Mouse (Mus musculus) lung, postnatal 0 days (tissue): ENCODE measurements around the gene Pmch.

Source experiments
- CTCF ChIP-seq: IDR thresholded peaks from 2 replicates; pipeline ENCODE4 v1.5.1; 2016; ENCODE audit warnings: antibody characterized with exemption, mild to moderate bottlenecking
- EP300 ChIP-seq: IDR thresholded peaks from 2 replicates; pipeline ENCODE4 v1.6.1; 2016; ENCODE audit warnings: antibody characterized with exemption, mild to moderate bottlenecking, control low read depth

- TF ChIP-seq CTCF (no peak), EP300 (no peak)
These were observed 22.4 kb downstream of the Pmch start for GRCm38 (mm10) chr10:88113290-88113689.
